Mouse (Mus musculus) telencephalon, adult 2 months (tissue): ENCODE measurements at regions not wholly inside any gene's neighbourhood (a gene's known extent, or its start where the extent isn't known, plus 50 kb on each side); places are given as distances from the start of the nearest gene placed in this dataset.
A peak's percentile ranks its signal among the peaks of the same experiment; 100 is the strongest.

ENCODE experiments used
- DNase-seq: peaks from one replicate; pipeline ENCODE4 v3.0.0-alpha.2; 2011; ENCODE audit warnings: low read depth, low spot score

DNA sequence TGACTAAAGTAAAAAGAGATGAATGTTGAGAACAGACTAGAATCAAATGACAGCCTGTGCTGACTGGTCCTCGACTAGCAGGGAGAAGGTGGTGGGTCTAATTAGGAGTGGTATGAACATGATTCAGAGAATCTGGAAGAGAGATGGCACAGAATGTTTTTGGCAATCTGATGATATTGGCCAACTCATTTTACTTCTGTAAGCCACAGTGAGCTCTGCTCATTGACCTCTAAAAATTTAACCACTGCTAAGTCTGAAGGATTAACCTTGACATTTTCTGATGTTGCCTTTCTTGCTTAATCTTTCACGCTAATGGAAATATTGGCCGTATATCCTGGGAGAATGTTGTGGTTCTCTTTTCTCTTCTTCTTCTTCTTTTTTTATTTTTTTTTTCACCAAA, 1041.6 kb upstream of the Got2 start:
- no peak for DNase-seq

DNA sequence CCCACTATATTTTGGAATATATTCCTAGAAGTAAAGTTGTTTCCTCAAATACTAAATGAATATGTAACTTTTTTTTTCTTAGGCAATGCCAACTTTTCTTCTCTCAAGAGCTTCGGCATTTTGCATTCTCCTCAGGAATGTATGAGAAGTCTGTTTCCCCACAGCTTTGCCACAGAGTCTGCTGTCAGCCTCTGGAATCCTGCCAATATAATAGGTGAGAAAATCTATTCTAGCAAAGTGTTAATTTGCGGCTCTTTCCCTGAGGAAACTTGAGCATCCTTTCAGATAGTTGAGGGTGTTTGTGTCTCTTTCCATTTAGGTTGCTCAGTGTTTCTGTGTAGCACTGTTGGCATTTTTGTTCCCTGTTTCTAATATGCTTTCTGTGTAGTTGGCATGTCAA, 992.6 kb upstream of the Got2 start:
- no peak for DNase-seq

DNA sequence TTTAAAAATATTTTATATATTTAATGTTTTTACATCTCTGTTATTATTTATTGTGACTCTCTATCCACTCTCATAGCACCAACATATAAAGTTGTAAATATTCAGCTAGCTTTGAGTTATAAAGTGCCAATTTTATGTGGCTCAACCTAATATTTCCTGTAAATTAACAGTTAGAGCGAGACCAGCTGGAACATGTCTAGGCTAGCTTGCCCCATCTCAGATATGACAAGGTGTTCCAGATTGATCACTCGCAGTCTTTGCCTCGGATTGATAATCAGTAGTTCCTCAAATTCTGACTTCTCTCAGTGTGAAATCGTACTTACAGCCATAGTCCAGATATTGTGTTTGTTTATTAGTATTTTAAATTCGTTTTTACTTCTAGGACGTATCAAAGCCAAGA, 990.4 kb upstream of the Got2 start:
- no peak for DNase-seq

DNA sequence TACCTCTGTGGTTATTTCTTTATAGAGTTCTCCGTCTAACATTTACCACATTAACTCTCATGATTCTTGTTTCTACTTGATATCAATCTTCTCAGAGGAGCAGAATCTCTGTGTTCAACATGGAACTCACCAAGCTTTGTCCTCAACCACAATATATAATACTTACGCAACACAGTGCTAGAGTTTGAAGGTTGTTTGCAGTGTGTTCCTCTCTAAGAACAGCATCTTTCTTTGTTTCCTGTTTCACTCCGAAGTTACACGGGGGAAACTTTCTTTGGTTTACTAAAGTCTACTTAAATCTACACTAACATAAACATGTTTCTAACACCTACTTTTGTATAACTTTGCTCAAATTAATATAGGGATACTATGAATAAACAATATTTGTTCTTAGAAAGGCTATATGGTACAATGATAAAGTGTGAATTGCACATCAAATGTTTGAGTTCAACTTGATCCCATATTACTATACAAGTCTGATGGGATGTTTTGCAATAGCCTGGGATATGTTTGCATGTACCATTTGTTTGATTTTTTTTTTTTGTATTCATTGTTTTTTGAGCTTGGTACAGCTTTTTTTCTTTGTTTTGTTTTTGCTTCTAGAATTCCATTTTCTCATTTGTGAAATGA, 985.2 kb upstream of the Got2 start:
- DNase-seq: no peak

DNA sequence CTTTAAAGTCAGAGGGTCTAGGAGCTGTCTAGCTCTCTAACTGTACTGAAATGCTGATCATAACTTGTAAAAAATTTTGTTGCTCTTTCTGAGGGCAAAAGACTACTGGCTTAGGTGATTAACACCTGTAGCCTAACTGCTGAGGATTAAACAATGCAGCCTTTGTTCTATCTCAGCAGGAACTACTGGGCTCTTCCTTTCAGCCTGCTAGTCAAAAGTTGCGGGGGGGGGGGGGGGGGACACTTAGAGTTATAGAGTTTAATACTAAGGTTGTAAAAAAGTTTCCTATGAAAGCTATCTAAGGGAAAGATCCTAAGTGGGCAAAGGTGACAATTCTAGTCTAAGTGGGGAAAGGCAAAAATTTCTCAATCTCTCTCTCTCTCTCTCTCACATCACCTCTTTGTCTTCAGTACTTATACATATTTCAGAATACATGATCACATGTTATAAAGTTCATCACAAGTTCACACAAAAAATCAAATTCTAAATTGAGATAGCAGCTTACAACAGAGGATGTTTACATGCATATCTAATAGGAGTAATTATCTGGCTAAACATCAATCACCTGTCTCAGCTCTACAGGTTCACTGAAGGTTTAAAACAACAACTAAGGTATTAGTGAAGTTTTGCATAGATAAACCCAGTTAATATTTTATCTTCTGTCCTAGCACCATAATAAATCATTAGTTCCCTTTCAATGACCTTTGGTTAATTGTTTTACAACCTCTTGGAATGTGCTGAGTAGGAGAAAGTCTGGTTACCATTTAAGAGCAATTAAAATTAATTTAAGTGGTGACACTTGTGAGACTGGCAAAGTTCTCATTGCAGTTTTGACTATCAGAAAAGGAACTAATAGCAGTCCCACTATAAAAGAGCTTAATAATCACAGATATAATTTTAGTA, 980.1 kb upstream of the Got2 start:
- no peak for DNase-seq

DNA sequence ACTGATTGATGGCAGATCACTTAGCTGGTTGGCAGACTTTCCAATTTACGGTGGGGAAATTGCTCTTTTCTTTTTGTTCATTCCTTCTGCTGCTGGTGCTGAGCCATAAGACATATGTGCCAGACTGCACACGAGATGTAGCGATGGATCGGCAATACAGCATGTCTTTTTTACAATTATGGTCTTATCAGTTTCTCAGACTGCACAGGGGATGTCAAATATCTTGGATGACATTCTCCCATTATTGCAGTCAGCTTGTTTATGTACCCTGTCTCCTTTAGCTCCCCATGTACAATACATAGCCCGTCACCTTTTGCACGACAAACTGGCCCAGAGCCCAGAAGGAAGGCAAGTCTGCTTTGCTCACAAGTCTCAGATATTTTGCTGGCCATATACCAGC, 976.3 kb upstream of the Got2 start:
- DNase-seq: peak; percentile 12

DNA sequence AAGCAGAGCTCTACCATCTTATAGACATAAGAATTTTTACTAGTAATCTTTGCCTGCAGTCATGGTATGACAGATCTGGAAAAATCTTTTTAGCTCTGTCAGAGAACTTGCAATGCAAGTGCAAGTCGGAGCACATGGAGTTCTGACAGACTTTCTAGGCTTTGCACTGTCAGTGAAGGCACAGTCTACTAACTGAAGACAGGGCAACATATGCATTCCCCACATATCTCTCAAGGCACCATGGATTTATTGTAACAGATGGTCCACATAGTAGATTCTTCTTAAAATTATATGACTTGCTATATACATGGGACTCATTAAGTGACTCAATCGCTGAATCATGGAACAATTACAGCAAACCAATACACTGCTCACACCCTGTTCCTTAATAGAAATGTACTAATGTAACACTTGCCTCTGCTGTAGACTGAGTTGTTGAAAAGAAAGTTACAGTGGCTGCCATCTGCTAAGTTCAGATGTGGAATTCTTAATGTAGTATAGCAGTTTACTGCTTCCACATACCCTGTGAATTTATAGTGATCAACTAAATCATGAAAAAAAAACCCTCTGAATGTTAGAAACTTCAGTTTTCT, 972.6 kb upstream of the Got2 start:
- peak; percentile 13 for DNase-seq

DNA sequence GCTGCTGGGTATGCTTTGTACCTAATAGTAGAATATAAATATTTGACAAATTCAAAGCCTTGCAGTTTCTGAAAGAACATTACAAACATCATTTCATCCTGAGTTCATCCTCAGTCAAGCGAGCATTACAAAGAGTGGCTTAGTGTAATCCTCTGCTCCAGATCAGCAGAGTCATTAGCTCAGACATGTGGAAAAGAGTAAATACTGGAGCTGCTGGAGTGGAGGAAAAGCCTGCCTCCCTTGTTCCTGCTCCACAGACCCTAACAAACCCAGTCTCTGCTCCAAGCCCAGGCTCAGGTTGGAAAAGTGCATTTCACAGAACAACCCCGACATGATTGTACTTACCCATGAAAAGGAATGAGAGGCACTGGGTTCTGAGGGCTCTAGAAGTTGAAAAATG, 955.2 kb upstream of the Got2 start:
- no peak for DNase-seq

DNA sequence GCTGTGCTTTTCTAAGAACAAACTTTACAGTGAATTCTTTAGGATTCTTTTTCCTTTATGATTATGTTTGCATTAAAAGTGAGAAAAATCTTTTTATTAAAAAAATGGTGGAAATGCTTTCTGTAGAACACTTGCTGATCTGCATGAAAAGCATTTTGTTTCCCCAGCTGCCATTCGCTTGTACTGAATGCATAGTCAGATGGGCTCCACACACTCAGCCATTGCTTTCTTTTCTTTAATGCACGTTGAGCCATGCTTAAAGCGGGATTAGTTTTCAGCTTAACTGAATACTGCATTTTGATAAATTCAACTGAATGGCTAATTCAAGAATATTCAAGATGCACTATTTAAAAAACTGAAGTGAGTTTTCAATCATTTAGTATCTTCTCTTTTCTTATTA, 947.2 kb upstream of the Got2 start:
- no peak for DNase-seq

DNA sequence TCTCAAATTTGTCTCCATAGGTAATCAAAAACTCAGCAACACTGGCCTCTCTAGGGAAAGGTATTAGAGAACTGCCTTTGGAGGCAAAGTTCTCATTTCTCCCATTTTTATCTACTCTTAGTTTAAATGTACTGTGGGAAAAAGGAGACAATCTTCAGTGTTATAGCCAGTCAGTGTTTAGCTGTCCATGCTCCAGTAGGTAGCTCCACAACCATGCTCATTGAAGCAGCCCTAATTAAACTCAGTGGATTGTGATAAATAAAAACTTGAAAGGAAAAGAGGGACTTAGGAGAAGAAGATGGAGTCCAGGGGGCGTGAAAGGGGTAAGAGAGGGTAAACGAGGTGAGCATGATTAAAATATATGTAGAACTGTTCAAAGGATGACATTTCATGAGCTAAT, 946.3 kb upstream of the Got2 start:
- no peak for DNase-seq

DNA sequence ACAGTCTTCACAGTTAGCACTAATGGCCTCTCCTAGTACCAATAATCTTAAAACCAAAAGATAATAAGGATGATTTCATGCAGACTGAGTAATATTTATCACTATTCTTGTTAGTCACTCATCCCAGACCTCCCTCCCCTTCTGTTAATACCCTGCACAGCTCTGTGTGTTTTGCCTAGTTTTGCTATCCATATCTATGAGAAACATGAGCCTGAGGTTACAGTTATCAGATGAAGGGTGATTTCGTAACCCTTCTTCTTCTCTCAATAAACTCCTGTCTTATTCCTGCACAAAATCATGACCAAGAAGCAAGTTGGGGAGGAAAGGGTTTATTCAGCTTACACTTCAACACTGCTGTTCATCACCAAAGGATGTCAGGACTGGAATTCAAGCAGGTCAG, 940.9 kb upstream of the Got2 start:
- DNase-seq: no peak

DNA sequence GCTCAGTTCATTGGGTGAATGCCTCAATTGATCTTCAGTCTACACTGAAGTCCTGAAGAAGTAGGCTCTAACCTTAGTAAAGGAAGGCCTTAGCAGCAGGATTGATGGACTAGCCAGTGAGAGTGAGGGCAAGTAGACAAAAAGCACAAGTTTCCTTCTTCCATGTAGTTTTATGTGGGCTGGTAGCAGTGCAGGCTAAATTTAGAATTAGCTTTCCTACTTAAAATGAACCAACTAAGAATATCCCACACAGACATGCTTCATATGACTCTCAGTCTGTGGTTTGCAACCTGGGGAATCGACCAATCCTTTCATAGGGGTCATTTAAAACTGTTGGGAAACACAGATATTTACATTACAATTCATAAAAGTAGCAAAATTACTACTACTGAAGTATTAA, 922.2 kb upstream of the Got2 start:
- DNase-seq: peak; percentile 6
